Mouse (Mus musculus) forebrain, embryonic 13.5 days (tissue): ENCODE results near the gene Rps18. TPM values are rescaled to one million over a fixed set of nuclear protein-coding genes. Genes with fewer than 3 reads are reported as not detected.
"Not testable (repeated sequence)": the region's sequence is repeated elsewhere in the genome, so short reads cannot be mapped to it uniquely, and the experiment has no call there.

Source experiments
- ATAC-seq: fragments of 200-750 bp; cut with Nextera tagmentation; 2 replicates; pipeline ENCODE4 v1.8.0; 2017
- H3K27ac ChIP-seq: fragments of 300-500 bp; sonication (generic); 2 replicates; pipeline ENCODE4 v1.5.1; 2015; ENCODE audit warnings: inconsistent platforms, mild to moderate bottlenecking, moderate library complexity
- H3K27me3 ChIP-seq: fragments of 300-500 bp; sonication (generic); 2 replicates; pipeline ENCODE4 v1.6.1; 2015; ENCODE audit warnings: mild to moderate bottlenecking, inconsistent platforms
- H3K36me3 ChIP-seq: fragments of 300-500 bp; sonication (generic); 2 replicates; pipeline ENCODE4 v1.6.1; 2015; ENCODE audit warnings: mild to moderate bottlenecking, inconsistent platforms; ENCODE audit not compliant: poor library complexity, severe bottlenecking
- H3K4me1 ChIP-seq: fragments of 300-500 bp; sonication (generic); 2 replicates; pipeline ENCODE4 v1.6.1; 2015; ENCODE audit warnings: inconsistent platforms
- H3K4me2 ChIP-seq: fragments of 300-500 bp; sonication (generic); 2 replicates; pipeline ENCODE4 v1.6.1; 2015; ENCODE audit warnings: inconsistent platforms, mild to moderate bottlenecking, moderate library complexity
- H3K4me3 ChIP-seq: fragments of 300-500 bp; sonication (generic); 2 replicates; pipeline ENCODE4 v1.5.1; 2015; ENCODE audit warnings: mild to moderate bottlenecking, inconsistent platforms
- H3K9ac ChIP-seq: fragments of 300-500 bp; sonication (generic); 2 replicates; pipeline ENCODE4 v1.6.1; 2015; ENCODE audit warnings: mild to moderate bottlenecking, inconsistent platforms
- H3K9me3 ChIP-seq: fragments of 300-500 bp; sonication (generic); replicated peaks from 2 replicates; pipeline ENCODE4 v1.6.1; 2016; ENCODE audit warnings: inconsistent platforms
- WGBS: fragments of 180-500 bp; shearing (Covaris S2); methylation state at CpG from one replicate; pipeline ENCODE4 v1.1.7; 2015; 5-methylcytosine and 5-hydroxymethylcytosine counted together
- polyA plus RNA-seq: library from polyadenylated mRNA; unstranded; fragments of >200 nt; fragmentation: Nextera tagmentation; extraction: Ambion mirVana; gene quantifications from 2 replicates; pipeline ENCODE4 v1.2.1, GENCODE M21; 2015

Rps18 gene
- polyA plus RNA-seq, 1 experiment from 2014 or later: 1,184 TPM

GRCm38 (mm10) chr17:33952015-33952414, 3.8 kb downstream of the Rps18 start:
- not testable (repeated sequence) for ATAC-seq, H3K9me3 ChIP-seq, H3K27me3 ChIP-seq
- WGBS: 74% methylated on average over 13 of the region's 13 CpGs
- Histone ChIP-seq H3K27ac (peak overlapping the region; percentile 86; the same call in 1 of the 2 replicates), H3K9ac (peak overlapping the region; percentile 79; the same call in 1 of the 2 replicates), H3K4me2 (peak overlapping the region; percentile 91), H3K4me3 (peak overlapping the region; percentile 50; the same call in 1 of the 2 replicates), H3K36me3 (peaks cover 67% of the 10 kb centered on the region), H3K4me1 (peaks cover 61% of the 10 kb centered on the region)

DNA sequence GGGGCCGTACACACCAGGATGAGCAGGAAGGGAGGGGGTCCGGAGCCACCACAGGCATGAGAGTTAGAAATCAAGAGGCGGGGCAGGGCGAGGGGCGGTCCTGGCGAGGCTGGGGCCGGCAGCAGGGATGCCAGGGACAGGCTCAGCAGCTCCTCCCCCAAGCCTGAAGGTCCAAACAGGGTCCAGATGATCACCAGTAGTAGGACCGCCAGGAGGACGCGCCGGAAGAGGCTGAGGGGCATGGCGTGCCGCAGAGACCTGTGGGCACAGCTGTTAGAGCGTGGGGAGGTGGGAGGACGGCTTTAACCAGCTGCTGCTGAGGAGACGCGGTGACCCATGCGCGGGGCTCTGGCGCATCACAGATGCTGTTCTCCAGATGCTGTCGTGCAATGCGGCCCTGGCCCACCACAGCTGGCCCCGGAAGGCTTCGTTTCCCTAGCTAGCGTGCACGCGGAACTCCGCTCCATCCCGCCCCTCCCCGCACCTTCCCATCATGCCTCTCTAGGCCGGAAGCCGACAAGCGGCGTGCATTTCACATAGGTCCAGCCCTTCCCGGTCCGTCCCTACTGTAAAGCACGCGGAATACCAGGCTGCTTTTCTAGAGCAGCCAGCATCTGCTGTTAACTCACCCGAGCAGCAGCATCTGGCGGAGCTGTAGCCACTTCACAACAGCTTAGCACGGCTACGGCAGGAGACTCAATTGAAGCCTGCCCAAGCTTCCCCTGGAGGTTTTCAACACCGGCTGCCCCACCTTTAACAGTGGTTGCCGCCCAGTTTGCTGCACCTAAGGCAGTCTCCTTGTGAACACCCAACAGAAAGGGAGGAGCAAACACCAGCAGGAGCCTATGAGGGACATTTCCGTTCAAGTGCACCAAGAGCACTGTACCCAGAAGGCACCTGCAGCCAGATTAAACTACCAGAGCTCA, 4.5 kb downstream of the Rps18 start, which contains the start of gene B3galt4:
Gene B3galt4, minus strand, starts transcription at position 468 of the 926 bp plus-strand sequence.
- peaks cover 54% of the 10 kb centered on the region for H3K4me1 ChIP-seq
- no peaks in the 10 kb centered on the region for H3K27me3 ChIP-seq
- WGBS: 1% methylated on average over 45 of the region's 45 CpGs
- ATAC-seq: peak; percentile 67
- peak within 1 kb of the TSS; percentile 86 for H3K27ac ChIP-seq
- no peaks in the 10 kb centered on the region for H3K9me3 ChIP-seq
- H3K4me3 ChIP-seq: peak within 1 kb of the TSS; percentile 50
- peak within 1 kb of the TSS; percentile 79 for H3K9ac ChIP-seq
- H3K36me3 ChIP-seq: peaks cover 73% of the 10 kb centered on the region
- peak within 1 kb of the TSS; percentile 91 for H3K4me2 ChIP-seq

GRCm38 (mm10) chr17:33950131-33950625, 5.6 kb downstream of the Rps18 start:
- peaks cover 84% of the 10 kb centered on the region for H3K36me3 ChIP-seq
- WGBS: 79% methylated on average over 10 of the region's 10 CpGs
- ATAC-seq: no peak

DNA sequence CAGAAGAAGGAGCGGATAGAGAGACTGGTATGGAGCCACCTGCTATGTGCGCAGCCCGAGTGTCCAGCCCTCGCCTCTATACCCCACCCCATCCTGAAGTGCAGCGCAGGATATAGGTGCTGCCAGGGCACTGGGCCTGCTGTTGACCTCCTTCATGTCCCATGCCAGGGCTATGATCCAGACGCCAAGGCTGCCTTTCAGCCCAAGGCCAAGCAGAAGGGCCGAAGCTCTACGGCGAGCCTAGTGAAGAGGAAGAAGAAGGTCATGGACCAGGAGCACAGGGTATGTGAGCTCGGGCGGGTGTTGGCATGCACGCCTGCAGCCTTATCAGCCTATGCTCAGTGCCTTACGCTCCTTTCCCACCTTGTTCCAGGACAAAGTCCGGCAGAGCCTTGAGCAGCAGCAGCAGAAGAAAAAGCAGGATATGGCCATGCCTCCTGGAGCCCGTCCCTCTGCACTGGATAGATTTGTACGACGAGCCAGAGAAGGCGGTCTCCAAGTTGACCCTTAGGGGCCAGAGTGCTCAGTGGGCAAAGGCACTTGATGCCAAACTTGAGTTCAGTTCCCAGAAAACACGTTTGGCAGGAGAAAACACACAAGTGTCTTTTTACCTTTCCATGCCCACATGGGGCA, 6.8 kb downstream of the Rps18 start:
- ATAC-seq: no peak
- Histone ChIP-seq H3K4me3 (no peak overlapping the region), H3K27me3 (no peaks in the 10 kb centered on the region), H3K9me3 (no peaks in the 10 kb centered on the region), H3K9ac (no peak overlapping the region), H3K4me2 (no peak overlapping the region), H3K27ac (no peak overlapping the region), H3K36me3 (peaks cover 89% of the 10 kb centered on the region), H3K4me1 (peaks cover 46% of the 10 kb centered on the region)
- WGBS: 92% methylated on average over 19 of the region's 19 CpGs

More at GRCm38 (mm10) chr17:33950131-33950625, 5.6 kb downstream of the Rps18 start:
- H3K4me3 ChIP-seq: peak overlapping the region; percentile 50
- peak overlapping the region; percentile 79 for H3K9ac ChIP-seq
- H3K27ac ChIP-seq: peak overlapping the region; percentile 86; the same call in 1 of the 2 replicates
- no peaks in the 10 kb centered on the region for H3K27me3 ChIP-seq
- H3K4me2 ChIP-seq: peak overlapping the region; percentile 91
- H3K4me1 ChIP-seq: peaks cover 54% of the 10 kb centered on the region
- H3K9me3 ChIP-seq: no peaks in the 10 kb centered on the region

- H3K36me3 ChIP-seq: peaks cover 89% of the 10 kb centered on the region
- WGBS: 89% methylated on average over 22 of the region's 22 CpGs
- no peak for ATAC-seq
Observed at GRCm38 (mm10) chr17:33948090-33948904, 7.5 kb downstream of the Rps18 start.

DNA sequence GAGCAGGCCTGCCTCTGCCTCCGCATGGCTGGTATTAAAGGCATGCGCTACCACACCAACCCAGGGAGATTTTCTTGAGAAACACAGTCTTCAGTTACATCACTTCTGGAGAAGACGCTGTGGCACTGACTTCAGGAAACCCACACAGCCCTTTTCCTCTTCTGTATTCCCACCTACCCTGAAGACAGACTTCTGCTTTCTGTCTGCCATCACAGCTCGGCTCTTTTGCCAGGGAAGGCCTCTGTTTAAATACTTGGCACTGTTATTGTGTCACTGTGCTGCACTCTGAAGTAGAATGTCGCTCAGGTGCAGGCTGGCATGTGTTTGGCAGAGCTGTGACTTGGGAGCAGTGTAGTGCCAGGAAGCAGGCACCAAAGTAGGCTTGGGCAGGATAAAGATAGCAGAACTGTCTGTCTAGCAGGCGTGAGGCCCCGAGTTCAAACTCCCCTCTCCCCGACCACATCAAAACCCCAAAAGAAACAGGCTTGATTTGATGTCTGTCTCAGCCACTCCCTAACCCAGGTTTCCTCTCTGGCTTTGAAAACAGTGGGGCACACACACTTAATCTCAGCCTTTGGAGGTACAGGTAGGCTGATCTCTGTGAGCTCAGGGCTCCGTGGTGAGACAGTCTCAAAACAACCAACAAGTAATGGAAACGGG, 8.2 kb downstream of the Rps18 start:
- ATAC-seq: no peak
- Histone ChIP-seq H3K27ac (no peak overlapping the region), H3K4me3 (no peak overlapping the region), H3K9me3 (no peaks in the 10 kb centered on the region), H3K36me3 (peaks cover 88% of the 10 kb centered on the region), H3K4me2 (no peak overlapping the region), H3K27me3 (no peaks in the 10 kb centered on the region), H3K4me1 (peaks cover 31% of the 10 kb centered on the region), H3K9ac (no peak overlapping the region)
- 93% methylated on average over 10 of the region's 10 CpGs for WGBS

More at GRCm38 (mm10) chr17:33948090-33948904, 7.5 kb downstream of the Rps18 start:
- H3K27ac ChIP-seq: no peak overlapping the region
- H3K27me3 ChIP-seq: no peaks in the 10 kb centered on the region
- no peaks in the 10 kb centered on the region for H3K9me3 ChIP-seq
- no peak overlapping the region for H3K4me3 ChIP-seq
- no peak overlapping the region for H3K4me2 ChIP-seq
- H3K9ac ChIP-seq: no peak overlapping the region
- H3K4me1 ChIP-seq: peaks cover 38% of the 10 kb centered on the region

GRCm38 (mm10) chr17:33943454-33943853, 12.3 kb downstream of the Rps18 start:
- 94% methylated on average over 15 of the region's 15 CpGs for WGBS
- Histone ChIP-seq H3K9ac (no peak overlapping the region), H3K4me2 (no peak overlapping the region), H3K4me1 (peaks cover 24% of the 10 kb centered on the region), H3K9me3 (no peaks in the 10 kb centered on the region), H3K4me3 (no peak overlapping the region), H3K27ac (no peak overlapping the region), H3K36me3 (peaks cover 60% of the 10 kb centered on the region), H3K27me3 (no peaks in the 10 kb centered on the region)
- no peak for ATAC-seq

DNA sequence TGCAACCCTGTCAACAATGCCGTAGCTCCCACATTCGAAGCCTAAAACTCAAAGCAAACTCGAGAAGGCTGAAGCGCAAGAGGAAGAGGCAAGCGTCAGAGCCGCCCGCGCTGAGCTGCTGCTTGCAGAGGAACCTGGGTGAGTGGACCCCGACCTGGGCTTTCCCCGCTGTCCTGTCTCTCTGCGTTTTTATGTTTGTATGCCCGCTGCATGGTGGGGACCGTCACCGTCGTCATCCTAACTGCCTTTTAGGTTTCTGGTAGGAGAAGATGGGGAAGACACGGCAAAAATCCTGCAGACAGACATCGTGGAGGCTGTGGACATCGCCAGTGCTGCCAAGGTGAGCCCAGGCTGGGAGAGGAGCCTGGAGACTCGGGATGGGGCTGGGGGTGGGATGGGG, 14.4 kb downstream of the Rps18 start:
- Histone ChIP-seq H3K27me3 (no peaks in the 10 kb centered on the region), H3K36me3 (peaks cover 60% of the 10 kb centered on the region), H3K9me3 (no peaks in the 10 kb centered on the region), H3K4me2 (peak overlapping the region; percentile 97), H3K4me1 (peaks cover 24% of the 10 kb centered on the region), H3K4me3 (peak overlapping the region; percentile 77), H3K9ac (peak overlapping the region; percentile 81), H3K27ac (no peak overlapping the region)
- WGBS: 66% methylated on average over 19 of the region's 19 CpGs
- ATAC-seq: no peak

- peak overlapping the region; percentile 81 for H3K9ac ChIP-seq
- no peak overlapping the region for H3K27ac ChIP-seq
- 4% methylated on average over 26 of the region's 26 CpGs for WGBS
- peaks cover 60% of the 10 kb centered on the region for H3K36me3 ChIP-seq
- H3K27me3 ChIP-seq: no peaks in the 10 kb centered on the region
- peak overlapping the region; percentile 77 for H3K4me3 ChIP-seq
- ATAC-seq: peak; percentile 3; the same call in 1 of the 2 replicates
- peak overlapping the region; percentile 97 for H3K4me2 ChIP-seq
- peaks cover 24% of the 10 kb centered on the region for H3K4me1 ChIP-seq
- H3K9me3 ChIP-seq: no peaks in the 10 kb centered on the region
Observed at GRCm38 (mm10) chr17:33940981-33941380, 14.8 kb downstream of the Rps18 start.

- peak within 1 kb of the TSS; percentile 77 for H3K4me3 ChIP-seq
- no peaks in the 10 kb centered on the region for H3K9me3 ChIP-seq
- H3K36me3 ChIP-seq: peaks cover 60% of the 10 kb centered on the region
- ATAC-seq: peak; percentile 93
- H3K4me2 ChIP-seq: peak within 1 kb of the TSS; percentile 97
- H3K27me3 ChIP-seq: no peaks in the 10 kb centered on the region
- H3K9ac ChIP-seq: peak within 1 kb of the TSS; percentile 81
- under 1% methylated on average over 36 of the region's 36 CpGs for WGBS
- H3K4me1 ChIP-seq: peaks cover 24% of the 10 kb centered on the region
- H3K27ac ChIP-seq: no peak within 1 kb of the TSS
Observed at GRCm38 (mm10) chr17:33940206-33940805, 15.5 kb downstream of the Rps18 start, which contains the start of the genes Pfdn6 and Wdr46. Gene Pfdn6, minus strand, starts transcription at chr17:33940343. Gene Wdr46, plus strand, starts transcription at chr17:33940660.
